Mouse (Mus musculus) stomach, embryonic 14.5 days (tissue): ENCODE measurements at regions not wholly inside any gene's neighbourhood (a gene's known extent, or its start where the extent isn't known, plus 50 kb on each side); places are given as distances from the start of the nearest gene placed in this dataset.

Experiments
- ATAC-seq: fragments of 200-750 bp; cut with Nextera tagmentation; 2 replicates; pipeline ENCODE4 v1.8.0; 2017; ENCODE audit warnings: low read depth, moderate TSS enrichment; ENCODE audit not compliant: insufficient number of reproducible peaks, insufficient read depth, low FRiP score
- H3K27ac ChIP-seq: fragments of 300-500 bp; sonication (generic); 2 replicates; pipeline ENCODE4 v1.5.1; 2014; ENCODE audit warnings: mild to moderate bottlenecking, low read length, moderate library complexity, mixed read lengths
- H3K27me3 ChIP-seq: fragments of 300-500 bp; sonication (generic); 2 replicates; pipeline ENCODE4 v1.6.1; 2014; ENCODE audit warnings: low read length, control low read depth, mixed read lengths; ENCODE audit not compliant: control insufficient read depth, insufficient read depth
- H3K36me3 ChIP-seq: fragments of 300-500 bp; sonication (generic); 2 replicates; pipeline ENCODE4 v1.6.1; 2014; ENCODE audit warnings: mild to moderate bottlenecking, control low read depth, low read length, moderate library complexity, mixed read lengths; ENCODE audit not compliant: control insufficient read depth, insufficient read depth
- H3K4me1 ChIP-seq: fragments of 300-500 bp; sonication (generic); 2 replicates; pipeline ENCODE4 v1.6.1; 2014; ENCODE audit warnings: low read length, control low read depth, mixed read lengths; ENCODE audit not compliant: control insufficient read depth, insufficient read depth
- H3K4me2 ChIP-seq: fragments of 300-500 bp; sonication (generic); replicated peaks from 2 replicates; pipeline ENCODE4 v1.6.1; 2014; ENCODE audit warnings: low read depth, low read length, control low read depth
- H3K4me3 ChIP-seq: fragments of 300-500 bp; sonication (generic); 2 replicates; pipeline ENCODE4 v1.5.1; 2014; ENCODE audit warnings: low read depth, low read length, control low read depth
- H3K9ac ChIP-seq: fragments of 300-500 bp; sonication (generic); replicated peaks from 2 replicates; pipeline ENCODE4 v1.6.1; 2014; ENCODE audit warnings: low read depth, mild to moderate bottlenecking, control low read depth, low read length, moderate library complexity, mixed read lengths
- H3K9me3 ChIP-seq: fragments of 300-500 bp; sonication (generic); 2 replicates; pipeline ENCODE4 v1.6.1; 2016; ENCODE audit warnings: low read depth, low read length, control low read depth; ENCODE audit not compliant: control insufficient read depth
- WGBS: fragments of 180-500 bp; shearing (Covaris S2); extraction: QIAGEN DNeasy Blood & Tissue Kit; methylation state at CpG from one replicate; pipeline ENCODE4 v1.1.7; 2014; 5-methylcytosine and 5-hydroxymethylcytosine counted together

GRCm38 (mm10) chr2:144895254-144895653, 71.8 kb downstream of the Scp2d1 start:
- no peak for ATAC-seq

GRCm38 (mm10) chr2:144896430-144896829, 73.0 kb downstream of the Scp2d1 start:
- H3K4me3 ChIP-seq: no peak overlapping the region
- no peaks in the 10 kb centered on the region for H3K36me3 ChIP-seq
- no peak for ATAC-seq
- H3K9ac ChIP-seq: no peak overlapping the region
- no peak overlapping the region for H3K4me2 ChIP-seq
- H3K27me3 ChIP-seq: no peaks in the 10 kb centered on the region
- H3K9me3 ChIP-seq: no peaks in the 10 kb centered on the region
- no peak overlapping the region for H3K27ac ChIP-seq
- WGBS: 95% methylated on average over 2 of the region's 2 CpGs
- H3K4me1 ChIP-seq: no peaks in the 10 kb centered on the region

More at GRCm38 (mm10) chr2:144895254-144895653, 71.8 kb downstream of the Scp2d1 start:
- WGBS: 67% methylated on average over 4 of the region's 4 CpGs
- Histone ChIP-seq H3K9ac (no peak overlapping the region), H3K27ac (no peak overlapping the region), H3K27me3 (no peaks in the 10 kb centered on the region), H3K36me3 (no peaks in the 10 kb centered on the region), H3K4me1 (no peaks in the 10 kb centered on the region), H3K9me3 (no peaks in the 10 kb centered on the region), H3K4me3 (no peak overlapping the region), H3K4me2 (no peak overlapping the region)

GRCm38 (mm10) chr2:144906786-144907185, 83.3 kb downstream of the Scp2d1 start:
- ATAC-seq: no peak
- no peaks in the 10 kb centered on the region for H3K27me3 ChIP-seq
- H3K27ac ChIP-seq: no peak overlapping the region
- no peak overlapping the region for H3K4me2 ChIP-seq
- no peak overlapping the region for H3K9ac ChIP-seq
- WGBS: 69% methylated on average over 6 of the region's 6 CpGs
- no peaks in the 10 kb centered on the region for H3K36me3 ChIP-seq
- H3K4me1 ChIP-seq: no peaks in the 10 kb centered on the region; the same call in 1 of the 2 replicates
- H3K9me3 ChIP-seq: no peaks in the 10 kb centered on the region
- no peak overlapping the region for H3K4me3 ChIP-seq

- WGBS: 67% methylated on average over 3 of the region's 3 CpGs
- H3K27me3 ChIP-seq: no peaks in the 10 kb centered on the region
- no peak for ATAC-seq
- no peaks in the 10 kb centered on the region for H3K4me1 ChIP-seq
- no peak overlapping the region for H3K4me2 ChIP-seq
- no peak overlapping the region for H3K4me3 ChIP-seq
- H3K9me3 ChIP-seq: no peaks in the 10 kb centered on the region
- H3K27ac ChIP-seq: no peak overlapping the region
- H3K9ac ChIP-seq: no peak overlapping the region
- no peaks in the 10 kb centered on the region for H3K36me3 ChIP-seq
These were observed 122.4 kb downstream of the Scp2d1 start for GRCm38 (mm10) chr2:144945840-144946239.

GRCm38 (mm10) chr2:144946468-144946867, 123.0 kb downstream of the Scp2d1 start:
- Histone ChIP-seq H3K36me3 (no peaks in the 10 kb centered on the region), H3K27ac (no peak overlapping the region), H3K4me3 (no peak overlapping the region), H3K4me2 (no peak overlapping the region), H3K27me3 (no peaks in the 10 kb centered on the region), H3K9ac (no peak overlapping the region), H3K4me1 (no peaks in the 10 kb centered on the region), H3K9me3 (no peaks in the 10 kb centered on the region)
- no peak for ATAC-seq
- 74% methylated on average over 1 of the region's 1 CpGs for WGBS

GRCm38 (mm10) chr2:144949232-144949631, 125.8 kb downstream of the Scp2d1 start:
- H3K27ac ChIP-seq: no peak overlapping the region
- 45% methylated on average over 2 of the region's 2 CpGs for WGBS
- no peak overlapping the region for H3K9ac ChIP-seq
- H3K4me3 ChIP-seq: no peak overlapping the region
- ATAC-seq: peak; percentile 56; the same call in 1 of the 2 replicates
- no peak overlapping the region for H3K4me2 ChIP-seq
- H3K27me3 ChIP-seq: no peaks in the 10 kb centered on the region
- no peaks in the 10 kb centered on the region for H3K36me3 ChIP-seq
- no peaks in the 10 kb centered on the region for H3K9me3 ChIP-seq
- H3K4me1 ChIP-seq: no peaks in the 10 kb centered on the region
